Mouse (Mus musculus): ENCODE results near the gene Col25a1. TPM values are rescaled to one million over a fixed set of nuclear protein-coding genes. Genes with fewer than 3 reads are reported as not detected.

Gene Col25a1
- polyA plus RNA-seq (2015; fragmentation: Nextera tagmentation; extraction: Ambion mirVana) = 1.9 and 2.0 TPM in 2 replicates

DNA sequence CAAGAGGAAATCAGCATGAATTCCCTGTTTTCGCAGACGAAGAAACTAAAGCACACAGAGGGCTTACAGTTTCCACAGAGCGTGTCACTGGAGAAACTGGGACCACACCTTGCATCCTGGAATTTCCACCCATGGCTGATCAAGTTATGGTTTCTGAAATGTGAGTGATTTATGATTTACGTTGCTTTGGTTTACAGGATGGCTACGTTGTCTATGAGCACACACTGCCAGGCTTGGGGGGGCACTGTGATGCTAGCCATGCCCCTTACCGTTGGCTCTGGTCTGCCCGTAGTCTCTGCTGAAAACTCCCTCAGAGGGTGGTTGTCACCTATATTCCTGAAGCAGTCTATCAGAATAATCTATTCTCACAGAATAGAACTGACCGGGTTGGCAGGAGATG, at the start of gene Col25a1:
TSS of gene Col25a1 (plus strand) at position 301 of the 400 bp plus-strand sequence.
- Histone ChIP-seq H3K4me3 (no peak within 1 kb of the TSS), H3K36me3 (no peaks in the 10 kb centered on the region), H3K9ac (no peak within 1 kb of the TSS), H3K9me3 (no peaks in the 10 kb centered on the region), H3K4me2 (no peak within 1 kb of the TSS), H3K27ac (replicated peaks) (no peak within 1 kb of the TSS), H3K27me3 (replicated peaks) (no peaks in the 10 kb centered on the region), H3K4me1 (no peaks in the 10 kb centered on the region)
- WGBS = 86% methylated on average over 8 of the region's 8 CpGs
- ATAC-seq (ENCODE audit: extremely low read depth, insufficient number of reproducible peaks, low FRiP score, low TSS enrichment) = no peak

DNA sequence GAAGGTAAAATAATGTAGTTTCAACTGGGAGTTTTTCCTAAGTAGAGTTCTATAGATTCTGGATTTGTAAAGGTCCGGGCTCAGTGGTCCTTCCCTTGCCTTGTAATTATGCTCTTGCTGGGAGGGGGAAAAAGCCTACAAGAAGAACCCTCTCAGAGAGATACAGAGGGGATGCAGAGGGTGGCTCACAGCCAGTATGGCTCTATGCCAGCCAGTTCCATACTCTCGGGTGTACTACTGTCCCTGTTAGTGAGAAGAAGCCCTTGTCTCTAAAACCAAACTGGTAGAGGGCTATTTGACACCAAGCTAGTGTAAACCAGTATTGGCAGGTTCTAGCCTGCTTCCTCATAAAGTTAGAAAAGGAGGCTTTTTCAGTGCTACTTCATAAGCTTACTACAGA, 48.0 kb upstream of the Col25a1 start:
- 43% methylated on average over 2 of the region's 2 CpGs for WGBS
- Histone ChIP-seq H3K36me3 (no peaks in the 10 kb centered on the region), H3K4me1 (no peaks in the 10 kb centered on the region), H3K4me2 (no peak overlapping the region), H3K9me3 (0 out of 2 replicates have a peak, but pooled peaks cover 4% of the 10 kb centered on the region), H3K4me3 (no peak overlapping the region), H3K27me3 (replicated peaks) (0 out of 2 replicates have a peak, but pooled peaks cover 19% of the 10 kb centered on the region), H3K9ac (no peak overlapping the region), H3K27ac (replicated peaks) (no peak overlapping the region)
- ATAC-seq (ENCODE audit: extremely low read depth, insufficient number of reproducible peaks, low FRiP score, low TSS enrichment) = no peak

DNA sequence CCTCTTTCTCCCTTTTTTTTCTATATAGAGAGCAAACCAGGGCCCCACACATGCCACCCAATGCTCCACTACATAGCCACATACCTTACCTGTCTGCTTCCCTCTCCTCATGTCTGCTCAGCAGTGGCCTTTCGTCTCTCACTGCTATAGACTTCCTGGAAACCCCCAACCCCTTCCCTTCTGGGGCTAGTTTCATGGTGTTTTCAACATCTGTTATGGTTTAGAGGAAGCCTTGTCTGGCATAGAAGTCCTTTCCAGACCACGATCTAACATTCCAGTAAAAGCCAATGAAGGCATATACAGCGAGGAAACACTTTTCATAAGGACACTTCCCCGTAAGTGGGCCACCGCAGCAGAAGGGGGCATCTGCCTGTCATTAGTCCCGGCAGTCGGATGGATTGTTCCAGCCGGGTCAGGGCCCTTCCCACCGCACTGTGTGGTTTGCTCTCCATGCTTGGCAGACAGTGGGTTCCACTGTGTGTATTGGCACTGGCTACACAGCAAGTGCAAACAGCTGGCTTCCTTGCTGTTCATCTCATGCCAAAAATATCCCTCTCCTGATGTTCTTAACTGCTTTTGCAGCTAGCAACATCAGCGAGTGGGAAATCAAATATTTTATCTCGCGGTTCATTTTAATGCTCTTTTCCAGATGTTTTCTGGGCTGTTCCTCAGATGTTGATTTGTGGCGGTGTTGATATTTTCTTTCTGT, 44.8 kb upstream of the Col25a1 start:
- ATAC-seq (ENCODE audit: extremely low read depth, insufficient number of reproducible peaks, low FRiP score, low TSS enrichment) = no peak
- H3K4me1 ChIP-seq = no peaks in the 10 kb centered on the region
- no peak overlapping the region for H3K4me2 ChIP-seq
- H3K36me3 ChIP-seq = no peaks in the 10 kb centered on the region
- H3K27me3 ChIP-seq (replicated peaks) = peaks cover 28% of the 10 kb centered on the region; the same call in 1 of the 2 replicates
- H3K9ac ChIP-seq = no peak overlapping the region
- 0 out of 2 replicates have a peak, but pooled peaks cover 4% of the 10 kb centered on the region for H3K9me3 ChIP-seq
- H3K27ac ChIP-seq (replicated peaks) = no peak overlapping the region
- H3K4me3 ChIP-seq = no peak overlapping the region
- WGBS = 71% methylated on average over 13 of the region's 13 CpGs

DNA sequence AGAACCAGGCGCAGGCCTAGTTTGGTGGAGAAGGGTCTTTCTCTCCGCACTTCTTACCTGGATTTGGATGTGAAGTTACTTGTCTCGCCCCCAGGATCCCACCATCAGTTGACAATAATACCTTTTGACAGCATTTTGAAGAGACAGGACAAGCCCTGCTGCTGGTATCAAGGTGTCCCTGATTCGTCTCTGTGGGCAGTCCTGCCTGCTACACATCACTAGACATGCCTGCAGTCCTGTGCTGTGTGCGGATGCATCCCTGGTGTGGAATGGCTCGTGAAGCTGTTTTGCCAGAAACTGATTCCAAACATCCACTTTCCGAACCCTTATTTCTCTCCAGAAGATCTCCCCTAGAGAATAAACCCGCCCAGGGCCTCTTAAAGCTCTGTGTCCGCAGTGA, 43.8 kb upstream of the Col25a1 start:
- peaks cover 20% of the 10 kb centered on the region; the same call in 1 of the 2 replicates for H3K27me3 ChIP-seq (replicated peaks)
- no peak for ATAC-seq (ENCODE audit: extremely low read depth, insufficient number of reproducible peaks, low FRiP score, low TSS enrichment)
- no peaks in the 10 kb centered on the region for H3K4me1 ChIP-seq
- H3K4me2 ChIP-seq = no peak overlapping the region
- no peak overlapping the region for H3K27ac ChIP-seq (replicated peaks)
- H3K36me3 ChIP-seq = no peaks in the 10 kb centered on the region
- WGBS = 71% methylated on average over 9 of the region's 9 CpGs
- H3K9ac ChIP-seq = no peak overlapping the region
- H3K4me3 ChIP-seq = no peak overlapping the region
- 0 out of 2 replicates have a peak, but pooled peaks cover 4% of the 10 kb centered on the region for H3K9me3 ChIP-seq

DNA sequence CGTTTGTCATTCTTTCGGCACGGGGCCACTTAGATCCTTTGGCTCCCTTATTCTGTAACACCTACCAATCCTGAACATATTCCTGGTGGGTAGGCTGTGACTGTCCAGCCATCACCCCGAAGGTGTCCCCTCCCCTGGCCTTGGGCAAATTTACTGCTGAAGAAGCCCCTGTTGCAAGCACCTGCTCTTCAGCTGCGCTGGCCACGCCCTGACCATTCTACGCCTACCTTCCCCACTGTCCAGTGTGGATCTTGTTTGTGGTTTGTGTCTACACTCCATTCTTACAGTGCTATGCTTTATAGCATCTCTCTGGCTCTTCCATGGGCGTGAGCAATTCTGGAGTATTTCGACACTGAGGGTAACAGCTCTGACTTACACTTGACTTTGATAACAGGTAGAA, 42.6 kb upstream of the Col25a1 start:
- H3K4me3 ChIP-seq = no peak overlapping the region
- peaks cover 16% of the 10 kb centered on the region; the same call in 1 of the 2 replicates for H3K27me3 ChIP-seq (replicated peaks)
- no peak for ATAC-seq (ENCODE audit: extremely low read depth, insufficient number of reproducible peaks, low FRiP score, low TSS enrichment)
- 0 out of 2 replicates have a peak, but pooled peaks cover 4% of the 10 kb centered on the region for H3K9me3 ChIP-seq
- WGBS = 84% methylated on average over 9 of the region's 9 CpGs
- no peak overlapping the region for H3K4me2 ChIP-seq
- no peaks in the 10 kb centered on the region for H3K4me1 ChIP-seq
- no peak overlapping the region for H3K9ac ChIP-seq
- no peak overlapping the region for H3K27ac ChIP-seq (replicated peaks)
- H3K36me3 ChIP-seq = no peaks in the 10 kb centered on the region

DNA sequence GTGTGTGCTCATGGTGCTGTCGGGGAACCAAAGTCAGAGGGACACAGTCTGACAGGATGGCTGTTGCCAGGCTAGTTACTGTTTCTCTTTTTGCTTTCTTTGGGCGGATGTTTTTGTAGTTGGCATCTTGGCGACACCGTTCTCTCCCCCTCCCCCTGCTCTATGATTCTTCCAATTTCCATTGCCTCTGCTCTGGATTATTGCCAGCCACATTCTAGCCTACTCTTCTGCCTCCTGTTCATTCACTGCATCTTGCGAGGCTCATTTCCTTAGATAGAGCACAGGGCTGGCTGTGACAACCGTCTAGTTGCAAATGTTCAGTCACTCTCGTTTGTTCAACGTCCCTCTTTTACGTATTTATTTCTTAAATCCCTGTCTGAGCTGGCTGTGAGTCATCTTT, 40.8 kb upstream of the Col25a1 start:
- Histone ChIP-seq H3K27me3 (replicated peaks) (peaks cover 16% of the 10 kb centered on the region; the same call in 1 of the 2 replicates), H3K36me3 (no peaks in the 10 kb centered on the region), H3K9ac (no peak overlapping the region), H3K4me3 (no peak overlapping the region), H3K27ac (replicated peaks) (no peak overlapping the region), H3K9me3 (no peaks in the 10 kb centered on the region), H3K4me2 (no peak overlapping the region), H3K4me1 (no peaks in the 10 kb centered on the region)
- 68% methylated on average over 9 of the region's 9 CpGs for WGBS
- ATAC-seq (ENCODE audit: extremely low read depth, insufficient number of reproducible peaks, low FRiP score, low TSS enrichment) = no peak

DNA sequence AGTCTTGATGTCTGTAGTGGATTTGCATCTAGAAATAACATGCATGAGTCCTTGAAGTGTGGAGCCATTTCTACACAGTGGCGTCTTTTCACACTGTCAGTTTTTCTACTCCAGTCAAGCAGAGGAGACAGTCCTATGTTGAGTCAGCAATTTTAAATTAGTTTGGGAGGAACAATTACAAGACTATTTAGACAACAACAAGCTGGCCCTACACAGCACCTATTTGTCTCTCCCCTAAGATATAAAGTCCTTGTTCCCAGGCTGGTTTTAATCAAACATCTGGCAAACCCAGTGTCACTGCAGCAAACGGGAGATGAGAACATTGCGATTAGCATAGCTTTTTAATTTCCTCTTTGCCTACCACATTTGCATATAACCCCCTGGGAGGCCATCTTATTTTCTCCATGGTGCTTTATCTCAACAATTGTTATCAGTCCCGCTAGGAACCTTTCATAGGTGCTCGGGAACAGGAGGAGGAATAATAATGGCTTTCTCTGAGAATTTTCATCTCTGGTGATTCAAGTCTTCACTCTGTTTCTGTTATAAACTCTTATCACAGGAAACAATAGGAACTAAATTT, 37.1 kb upstream of the Col25a1 start:
- no peak overlapping the region for H3K4me2 ChIP-seq
- H3K27ac ChIP-seq (replicated peaks) = no peak overlapping the region
- WGBS = 53% methylated on average over 5 of the region's 5 CpGs
- no peak for ATAC-seq (ENCODE audit: extremely low read depth, insufficient number of reproducible peaks, low FRiP score, low TSS enrichment)
- H3K9ac ChIP-seq = no peak overlapping the region
- H3K4me1 ChIP-seq = no peaks in the 10 kb centered on the region
- H3K36me3 ChIP-seq = no peaks in the 10 kb centered on the region
- no peaks in the 10 kb centered on the region for H3K9me3 ChIP-seq
- H3K4me3 ChIP-seq = no peak overlapping the region
- 0 out of 2 replicates have a peak, but pooled peaks cover 7% of the 10 kb centered on the region for H3K27me3 ChIP-seq (replicated peaks)

DNA sequence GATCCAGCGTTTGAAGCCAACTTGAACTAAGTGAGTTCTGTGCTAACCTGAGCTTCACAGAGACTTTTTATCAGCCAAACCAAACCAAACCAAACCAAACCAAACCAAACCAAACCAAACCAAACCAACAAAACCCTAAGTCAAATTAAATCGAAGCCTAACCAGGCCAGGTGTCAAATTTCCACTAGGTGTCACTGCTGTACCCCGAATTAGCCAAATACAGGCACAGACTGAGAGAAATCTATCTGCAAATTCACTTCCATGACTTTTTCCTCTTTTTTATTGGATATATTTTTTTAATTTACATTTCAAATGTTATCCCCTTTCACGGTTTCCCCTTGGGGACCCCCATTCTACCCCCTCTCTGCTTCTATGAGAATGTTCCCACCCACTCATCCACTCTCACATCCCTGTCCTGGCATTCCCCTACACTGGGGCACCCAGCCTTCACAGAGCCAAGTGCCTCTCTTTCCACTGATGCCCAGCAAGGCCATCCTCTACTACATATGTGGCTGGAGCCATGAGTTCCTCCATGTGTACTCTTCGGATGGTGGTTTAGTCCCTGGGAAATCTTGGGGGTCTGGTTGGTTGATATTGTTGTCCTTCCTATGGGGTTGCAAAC, 36.0 kb upstream of the Col25a1 start:
- Histone ChIP-seq H3K27ac (replicated peaks) (no peak overlapping the region), H3K36me3 (no peaks in the 10 kb centered on the region), H3K9me3 (no peaks in the 10 kb centered on the region), H3K4me3 (no peak overlapping the region), H3K4me1 (no peaks in the 10 kb centered on the region), H3K9ac (no peak overlapping the region), H3K4me2 (no peak overlapping the region), H3K27me3 (replicated peaks) (0 out of 2 replicates have a peak, but pooled peaks cover 5% of the 10 kb centered on the region)
- WGBS = 34% methylated on average over 5 of the region's 5 CpGs
- ATAC-seq (ENCODE audit: extremely low read depth, insufficient number of reproducible peaks, low FRiP score, low TSS enrichment) = no peak

DNA sequence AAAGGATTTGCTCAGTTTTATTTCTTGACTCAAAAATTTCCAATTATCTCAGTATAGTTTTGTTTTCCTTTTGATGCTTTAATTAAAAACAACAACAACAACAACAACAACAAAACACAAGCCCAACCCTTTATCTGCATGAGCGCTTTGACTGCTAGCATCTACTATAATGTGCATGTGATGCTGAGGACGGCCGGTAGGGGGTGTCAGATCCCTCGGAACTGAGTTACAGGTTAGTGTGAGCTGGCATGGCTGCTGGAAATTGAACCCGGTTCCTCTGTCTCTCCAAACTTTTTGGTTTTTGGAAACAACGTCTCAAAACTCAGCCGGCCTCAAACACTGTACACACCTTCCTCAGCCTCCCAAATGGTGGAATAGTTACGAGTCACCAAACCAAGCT, 27.8 kb upstream of the Col25a1 start:
- no peak overlapping the region for H3K9ac ChIP-seq
- 68% methylated on average over 8 of the region's 8 CpGs for WGBS
- no peak overlapping the region for H3K27ac ChIP-seq (replicated peaks)
- ATAC-seq (ENCODE audit: extremely low read depth, insufficient number of reproducible peaks, low FRiP score, low TSS enrichment) = no peak
- H3K4me3 ChIP-seq = no peak overlapping the region
- H3K4me2 ChIP-seq = no peak overlapping the region
- no peaks in the 10 kb centered on the region for H3K9me3 ChIP-seq
- peaks cover 4% of the 10 kb centered on the region for H3K4me1 ChIP-seq
- H3K36me3 ChIP-seq = no peaks in the 10 kb centered on the region
- H3K27me3 ChIP-seq (replicated peaks) = no peaks in the 10 kb centered on the region

DNA sequence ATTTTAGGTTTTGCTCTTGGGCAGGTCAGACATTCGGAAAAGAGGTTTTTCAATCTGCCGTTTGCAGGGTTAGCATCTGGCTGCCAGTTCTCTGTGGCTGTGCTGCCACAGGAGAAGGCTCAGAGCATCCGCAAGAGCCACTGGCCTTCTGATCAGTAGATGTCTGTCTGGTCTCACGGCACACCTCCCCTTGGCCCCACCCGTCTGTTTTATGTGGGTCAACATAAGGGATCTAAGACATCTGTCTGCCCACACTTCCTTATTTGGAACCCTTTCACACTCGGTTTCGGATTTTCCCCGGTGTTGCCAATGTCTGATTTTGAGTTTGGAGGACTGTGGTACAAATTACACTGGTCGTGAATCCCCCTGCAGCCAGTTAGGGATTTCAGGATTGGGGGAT, 26.8 kb upstream of the Col25a1 start:
- H3K9ac ChIP-seq = no peak overlapping the region
- no peak for ATAC-seq (ENCODE audit: extremely low read depth, insufficient number of reproducible peaks, low FRiP score, low TSS enrichment)
- H3K9me3 ChIP-seq = no peaks in the 10 kb centered on the region
- WGBS = 54% methylated on average over 9 of the region's 9 CpGs
- H3K4me2 ChIP-seq = no peak overlapping the region
- H3K4me1 ChIP-seq = peaks cover 7% of the 10 kb centered on the region
- H3K36me3 ChIP-seq = no peaks in the 10 kb centered on the region
- no peak overlapping the region for H3K4me3 ChIP-seq
- H3K27ac ChIP-seq (replicated peaks) = no peak overlapping the region
- H3K27me3 ChIP-seq (replicated peaks) = no peaks in the 10 kb centered on the region

DNA sequence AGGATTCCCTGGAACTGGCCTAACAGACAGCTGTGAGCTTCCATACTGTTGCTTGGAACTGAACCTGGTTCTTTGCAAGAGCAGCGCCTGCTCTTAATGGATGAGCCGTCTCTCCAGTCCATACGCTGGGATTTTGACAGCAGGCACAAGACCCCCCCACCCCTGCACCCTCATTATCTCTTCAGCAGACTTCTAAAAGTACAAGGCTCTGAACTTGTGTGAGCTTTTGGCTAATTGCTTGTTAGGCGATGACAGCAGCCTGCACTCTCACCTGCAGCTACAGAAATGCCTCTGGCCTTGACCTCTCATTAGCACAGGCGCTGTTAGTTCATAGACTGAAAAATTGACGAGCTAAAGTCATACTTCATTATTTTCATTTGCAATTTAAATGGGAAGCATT, 14.4 kb upstream of the Col25a1 start:
- ATAC-seq (ENCODE audit: extremely low read depth, insufficient number of reproducible peaks, low FRiP score, low TSS enrichment) = no peak
- Histone ChIP-seq H3K27ac (replicated peaks) (0 out of 2 replicates have a peak overlapping the region, but pooled peaks have one; percentile 6), H3K36me3 (no peaks in the 10 kb centered on the region), H3K4me2 (no peak overlapping the region), H3K4me3 (no peak overlapping the region), H3K9ac (no peak overlapping the region), H3K4me1 (peaks cover 11% of the 10 kb centered on the region), H3K27me3 (replicated peaks) (no peaks in the 10 kb centered on the region), H3K9me3 (no peaks in the 10 kb centered on the region)
- WGBS = 42% methylated on average over 6 of the region's 6 CpGs
